Mouse (Mus musculus) R1 (cell line): ENCODE measurements around the gene Itgb6.

Experiments used
- DNase-seq: peaks from one replicate; pipeline ENCODE4 v3.0.0-alpha.2; 2018; ENCODE audit warnings: low read depth, low spot score

Itgb6 gene

DNA sequence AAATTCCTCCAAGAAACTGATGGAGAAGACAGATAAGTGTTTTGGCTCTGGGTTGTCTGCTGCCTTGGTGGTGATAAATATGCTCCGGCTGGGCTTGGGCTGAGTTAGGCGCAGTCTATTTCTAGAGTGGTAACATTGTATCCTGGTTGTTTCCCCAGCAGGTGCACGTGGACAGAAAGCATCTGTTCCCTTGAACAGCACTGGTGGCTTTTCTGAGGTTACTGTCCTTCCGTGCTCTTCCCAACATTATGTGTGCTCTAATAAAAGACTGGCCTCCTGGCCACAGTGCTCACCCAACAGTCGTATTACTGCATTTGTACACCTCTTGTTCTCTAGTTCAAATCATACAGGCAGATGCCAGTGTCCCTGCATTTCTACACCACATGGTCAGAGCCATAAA, 9.6 kb downstream of the Itgb6 start:
- no peak for DNase-seq

DNA sequence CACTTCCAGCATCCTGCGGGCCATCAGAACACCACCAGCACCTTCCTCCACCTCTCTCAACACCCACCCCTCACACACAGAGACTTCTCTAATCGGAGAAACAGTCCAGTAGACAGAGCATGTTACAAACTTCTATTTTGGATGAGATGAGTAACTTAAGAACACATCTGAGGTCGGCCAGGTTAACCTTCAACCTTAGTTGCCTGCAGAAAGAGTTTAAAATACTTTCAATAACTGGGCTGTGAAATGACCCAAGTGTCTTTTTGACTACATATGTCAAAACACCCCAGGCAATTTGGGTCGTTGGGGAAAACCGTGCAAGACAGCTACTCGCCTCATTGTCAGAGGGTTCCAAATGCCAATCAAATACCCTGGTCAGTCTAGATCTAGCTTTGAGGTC, 10.0 kb downstream of the Itgb6 start:
- DNase-seq = no peak

DNA sequence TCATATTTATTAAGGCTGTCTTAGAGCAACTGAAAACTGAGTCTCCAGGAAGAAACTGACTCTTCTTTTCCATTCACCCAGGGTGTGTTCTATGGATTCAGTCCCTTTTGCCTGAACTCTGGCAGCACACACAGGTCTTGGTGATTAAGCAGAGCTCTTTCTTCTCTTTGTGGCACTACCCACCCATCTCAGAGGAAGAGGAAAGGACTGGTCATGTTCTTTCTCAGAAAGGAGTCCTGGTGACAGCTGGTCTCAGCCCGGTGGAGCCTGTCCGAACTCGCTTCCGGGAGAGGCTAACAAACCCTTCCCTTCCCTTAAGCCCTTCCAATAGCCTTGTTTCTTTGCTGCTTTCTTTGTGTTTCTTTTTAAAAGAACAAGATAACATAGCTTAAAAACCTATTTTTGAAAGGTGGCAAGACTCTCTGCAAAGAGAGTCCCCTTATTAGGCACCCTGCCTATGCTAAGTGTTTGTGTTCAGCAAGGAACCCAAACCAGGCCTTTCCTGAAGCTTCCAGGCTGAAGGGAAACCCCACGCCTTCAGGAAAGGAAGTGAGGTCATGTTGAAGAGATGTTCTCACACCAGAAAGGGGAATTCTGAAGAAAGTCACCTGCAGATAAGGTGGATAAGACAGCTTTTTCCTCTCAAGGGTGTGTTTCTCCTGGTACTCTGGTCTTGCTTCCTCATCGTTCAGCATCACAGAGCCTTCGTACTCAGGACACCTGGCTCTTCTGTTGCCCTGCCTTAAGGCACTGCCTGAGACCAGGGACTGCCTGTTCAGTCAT, 11.2 kb downstream of the Itgb6 start:
- DNase-seq = no peak

DNA sequence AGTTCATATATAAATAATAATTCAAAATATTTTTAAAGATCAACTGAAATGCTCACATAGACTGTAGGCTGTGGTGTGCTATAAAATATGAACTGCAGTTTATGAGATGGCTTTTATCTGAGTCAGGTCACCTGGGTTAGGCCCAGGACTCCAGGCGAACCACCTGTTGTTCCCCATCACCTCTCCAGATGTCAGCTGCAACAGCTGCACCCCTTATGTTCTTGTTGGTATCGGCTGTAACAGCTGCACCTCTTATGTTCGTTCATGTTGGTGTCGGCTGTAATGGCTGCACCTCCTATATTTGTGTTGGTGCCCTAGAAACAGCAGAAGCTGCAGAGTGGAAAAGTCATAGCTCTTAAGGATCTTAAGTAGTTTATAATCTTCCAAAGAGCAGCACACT, 12.1 kb downstream of the Itgb6 start:
- no peak for DNase-seq

DNA sequence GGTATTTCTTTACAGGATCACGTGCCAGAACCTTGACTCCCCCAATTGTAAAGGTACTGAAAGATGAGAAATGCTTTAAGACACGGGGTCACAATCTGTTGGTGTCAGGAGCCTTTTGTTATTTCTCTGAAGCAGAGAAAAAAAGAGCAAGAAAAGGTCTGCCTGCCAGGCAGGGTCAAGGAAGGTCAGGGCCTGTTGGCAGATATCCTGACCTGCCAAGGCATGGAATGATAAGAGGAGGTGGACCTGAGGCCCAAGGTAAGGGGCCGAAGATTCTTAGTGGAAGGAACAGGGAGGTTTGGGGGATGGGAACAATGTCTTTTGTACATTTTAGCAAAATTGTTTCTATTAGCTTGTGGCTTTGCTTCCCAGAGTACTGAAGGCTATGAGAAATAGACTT, 13.8 kb downstream of the Itgb6 start:
- no peak for DNase-seq

DNA sequence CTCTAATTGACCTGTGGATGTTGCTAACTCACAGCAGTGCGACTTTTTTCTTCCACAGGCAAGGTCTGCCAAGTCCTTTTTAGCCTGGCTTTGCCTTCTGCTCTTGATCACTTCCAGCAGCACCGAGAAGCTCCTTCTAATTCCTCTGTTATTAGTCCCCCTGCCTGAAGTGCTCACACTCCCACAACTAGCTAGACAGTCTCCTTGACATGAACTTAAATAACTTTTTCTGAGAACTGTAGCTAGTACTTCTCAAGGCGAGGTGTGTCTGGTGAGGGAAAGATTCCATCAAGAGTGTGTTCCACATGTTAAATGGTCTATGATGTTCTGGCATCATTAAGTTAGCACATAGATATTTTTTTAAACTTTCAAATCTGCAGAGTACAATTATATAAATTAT, 15.6 kb downstream of the Itgb6 start:
- DNase-seq = no peak

DNA sequence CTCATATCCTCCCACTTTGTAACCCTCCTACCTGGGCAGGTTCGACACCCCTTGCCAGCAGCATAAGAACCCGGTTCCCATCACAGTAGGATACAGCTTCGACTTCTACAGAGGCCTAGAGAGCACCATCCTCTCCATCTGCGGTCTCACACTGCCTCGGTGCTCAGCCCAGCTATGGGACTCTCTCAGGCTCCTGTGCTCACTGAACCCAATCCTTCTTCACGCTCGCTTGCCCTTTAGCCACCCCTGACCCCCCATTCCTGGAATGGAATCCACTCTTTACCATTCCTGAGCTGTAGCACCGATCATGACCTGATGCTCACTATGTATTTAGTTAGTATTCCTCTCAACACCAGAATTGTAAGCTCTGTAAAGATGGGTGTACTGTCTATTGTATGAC, 17.0 kb downstream of the Itgb6 start:
- no peak for DNase-seq

DNA sequence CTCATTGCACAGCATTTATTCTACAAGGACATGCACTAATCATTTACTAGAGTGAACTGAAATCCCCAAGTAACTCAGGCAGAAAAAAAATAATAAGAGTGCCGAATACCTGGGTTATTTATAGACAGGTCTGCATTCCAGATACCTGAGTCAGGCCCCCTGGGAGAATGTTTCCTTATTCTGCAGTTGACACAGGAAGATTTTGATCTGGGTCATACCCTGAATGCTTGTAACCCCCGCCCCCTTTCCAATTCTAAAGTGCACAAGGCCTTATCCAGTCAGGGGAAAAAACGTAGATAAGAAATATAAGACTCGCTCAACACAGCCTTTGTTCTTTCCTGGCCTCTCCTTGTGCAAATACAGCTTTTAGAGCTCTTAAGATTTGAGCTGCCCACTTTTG, 19.1 kb downstream of the Itgb6 start:
- no peak for DNase-seq

DNA sequence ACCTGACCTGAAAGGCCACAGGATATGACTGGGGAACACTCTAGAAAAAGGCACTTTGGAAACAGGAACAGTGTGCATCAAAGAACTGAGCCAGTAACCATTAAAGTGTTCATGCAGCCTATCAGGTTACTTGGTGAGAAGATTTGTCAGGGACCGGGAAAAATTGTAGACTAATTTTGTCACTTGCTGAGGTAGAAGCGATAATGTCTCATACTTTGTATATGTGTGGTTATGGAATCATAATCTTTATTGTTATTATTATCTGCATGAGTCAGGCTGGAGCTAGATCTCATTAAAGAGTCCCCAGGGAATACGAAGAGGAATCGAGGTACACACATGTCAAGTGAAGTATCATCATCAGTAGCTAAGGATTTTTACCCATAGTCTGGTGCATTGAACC, 21.5 kb downstream of the Itgb6 start:
- no peak for DNase-seq

DNA sequence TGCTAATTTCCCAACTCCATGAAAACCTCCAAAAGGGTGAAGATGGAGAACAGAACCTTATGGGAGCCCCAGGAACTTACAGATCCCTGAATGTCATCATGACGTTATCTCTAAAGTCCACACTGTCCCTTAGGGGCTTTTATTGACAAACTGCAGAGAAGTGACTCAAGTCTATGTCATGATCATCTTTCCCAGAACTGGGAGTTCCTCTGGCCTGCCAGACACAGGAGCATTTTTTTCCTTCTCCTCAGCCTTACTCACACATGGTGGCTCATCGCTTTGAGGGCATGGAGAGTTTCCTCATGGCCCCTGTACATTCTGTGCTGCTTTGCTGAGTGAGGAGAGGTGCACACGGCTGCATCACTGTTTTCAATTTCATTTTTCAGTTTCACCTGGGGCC, 22.4 kb downstream of the Itgb6 start:
- no peak for DNase-seq

DNA sequence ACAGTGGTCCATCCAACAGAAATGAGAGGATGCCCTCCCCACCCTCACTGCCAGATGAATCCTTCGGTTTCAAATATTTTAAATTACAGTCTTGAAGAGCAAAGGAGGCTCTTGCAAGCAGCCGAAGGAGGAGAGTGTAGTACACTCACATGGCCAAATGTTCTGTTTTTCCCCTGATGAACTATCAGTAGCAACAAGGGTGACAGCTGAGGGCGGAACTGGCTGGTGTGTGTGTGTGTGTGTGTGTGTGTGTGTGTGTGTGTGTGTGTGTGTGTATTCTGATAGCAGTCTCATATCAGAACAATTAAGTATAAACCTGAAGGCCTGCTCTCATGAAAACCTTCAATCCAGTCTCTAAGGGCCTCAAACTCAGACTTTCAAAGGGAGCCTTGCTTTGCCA, 22.9 kb downstream of the Itgb6 start:
- DNase-seq = no peak

DNA sequence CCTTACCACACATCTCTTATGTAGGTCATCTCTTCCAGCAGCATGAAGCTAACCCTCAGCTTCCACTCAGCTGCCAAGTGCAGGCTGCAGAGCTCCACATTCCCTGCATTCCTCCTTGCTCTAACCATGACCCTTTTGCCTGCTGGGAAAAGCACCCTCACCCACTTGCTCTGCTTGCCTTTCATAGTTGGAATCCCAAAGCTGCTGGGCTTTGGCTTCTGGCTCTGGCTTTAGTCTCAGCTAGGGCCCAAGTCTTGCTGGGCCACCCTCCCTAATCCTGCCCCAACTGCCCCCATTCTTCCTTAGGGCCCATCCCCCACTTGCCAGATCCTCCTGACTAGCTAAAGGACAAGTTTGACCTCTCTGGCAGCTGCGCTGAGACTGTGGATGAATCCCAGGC, 24.3 kb downstream of the Itgb6 start:
- no peak for DNase-seq

DNA sequence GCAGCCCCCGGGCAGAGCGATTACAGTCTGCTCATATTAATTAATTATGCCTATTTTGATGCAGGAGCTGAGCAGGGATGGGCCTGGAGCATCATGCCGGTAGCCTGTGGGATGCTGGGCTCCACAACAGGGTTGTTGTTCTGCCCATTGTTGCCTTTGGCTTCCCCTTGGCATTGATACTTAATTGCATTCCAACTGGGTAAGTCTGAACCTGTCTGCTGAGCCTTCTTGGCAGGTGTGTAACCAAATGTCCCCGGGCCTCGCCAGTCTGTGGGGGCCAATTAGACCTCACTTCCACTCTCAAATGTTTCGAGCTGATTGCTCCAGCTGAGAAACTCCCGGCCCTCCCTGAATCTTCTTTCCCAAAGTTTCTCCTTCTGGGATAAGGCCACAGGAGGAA, 24.9 kb downstream of the Itgb6 start:
- no peak for DNase-seq

DNA sequence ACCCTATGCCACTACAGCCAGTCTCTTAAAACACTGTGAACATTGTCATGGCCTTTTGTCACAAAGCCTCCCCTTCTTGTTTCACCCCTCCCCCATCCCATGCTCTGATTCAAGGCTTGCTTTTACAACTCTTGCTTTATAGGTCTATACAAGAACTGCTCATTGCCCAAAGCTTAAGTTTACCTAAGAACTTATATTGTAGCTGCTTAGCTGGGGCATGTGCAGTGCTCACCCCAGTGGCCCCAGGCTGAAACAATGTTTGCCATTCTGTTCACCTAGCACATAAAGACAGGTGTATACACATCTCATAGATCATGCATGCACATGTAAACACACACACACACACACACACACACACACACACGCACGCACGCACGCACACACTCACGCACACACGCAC, 25.9 kb downstream of the Itgb6 start:
- DNase-seq = no peak

DNA sequence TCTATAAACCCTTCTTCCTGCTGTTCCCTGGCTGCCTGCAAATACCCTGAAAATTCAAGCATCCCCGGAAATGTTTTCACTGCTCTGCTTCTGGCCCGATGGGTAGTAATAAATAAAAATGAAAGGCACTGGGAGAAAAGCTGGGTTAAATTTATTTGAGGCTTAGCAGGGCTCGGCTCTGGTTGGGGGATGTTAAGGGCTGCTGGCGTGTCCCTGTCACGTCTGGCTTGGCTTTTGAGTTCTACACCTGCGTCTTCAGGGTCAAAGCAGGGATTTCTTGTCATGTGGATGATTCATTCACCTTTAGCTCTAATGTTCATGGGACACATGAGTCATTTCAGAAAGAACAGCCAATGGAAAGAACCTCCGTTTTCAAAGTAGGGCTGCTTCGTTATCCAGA, 26.7 kb downstream of the Itgb6 start:
- DNase-seq = no peak

DNA sequence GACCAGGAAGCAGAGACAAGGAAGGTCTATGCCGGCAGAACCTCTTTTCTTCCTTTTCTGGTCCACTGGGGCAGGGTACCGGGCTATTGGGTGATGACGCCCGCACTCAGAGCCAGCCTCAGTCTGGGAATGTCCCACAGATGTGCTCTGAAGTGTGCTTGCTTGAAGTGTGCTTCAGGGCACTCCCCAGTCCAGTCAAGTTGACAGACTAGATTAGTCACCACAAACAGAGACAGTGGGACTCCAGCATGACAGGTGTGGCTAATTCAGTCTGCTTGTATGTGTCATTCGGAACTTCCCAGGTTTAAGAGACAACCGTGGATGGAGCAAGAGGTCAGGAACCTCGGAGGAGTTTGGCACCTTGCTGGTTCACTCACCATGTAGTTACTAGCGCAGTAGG, 27.9 kb downstream of the Itgb6 start:
- DNase-seq = peak; percentile 9

DNA sequence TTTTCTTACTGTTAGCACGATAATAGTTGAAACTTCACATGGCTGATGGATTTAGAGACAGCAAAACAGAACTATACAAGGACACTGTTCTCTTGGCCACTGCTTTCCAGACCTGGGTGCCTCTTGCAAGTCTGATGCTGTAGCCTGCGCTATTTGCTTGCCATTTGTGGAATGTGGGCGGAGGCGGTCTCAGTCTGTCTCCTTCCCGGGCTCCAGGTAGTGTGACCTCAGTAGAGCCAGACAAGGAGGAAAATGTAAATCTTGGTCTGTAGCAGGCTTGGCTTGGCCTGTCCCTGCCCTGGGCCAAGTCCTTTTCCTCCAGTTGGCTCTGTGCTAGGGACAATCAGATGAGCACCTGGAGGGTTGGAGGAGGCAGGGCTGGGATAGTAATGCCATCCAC, 30.2 kb downstream of the Itgb6 start:
- DNase-seq = peak; percentile 65

DNA sequence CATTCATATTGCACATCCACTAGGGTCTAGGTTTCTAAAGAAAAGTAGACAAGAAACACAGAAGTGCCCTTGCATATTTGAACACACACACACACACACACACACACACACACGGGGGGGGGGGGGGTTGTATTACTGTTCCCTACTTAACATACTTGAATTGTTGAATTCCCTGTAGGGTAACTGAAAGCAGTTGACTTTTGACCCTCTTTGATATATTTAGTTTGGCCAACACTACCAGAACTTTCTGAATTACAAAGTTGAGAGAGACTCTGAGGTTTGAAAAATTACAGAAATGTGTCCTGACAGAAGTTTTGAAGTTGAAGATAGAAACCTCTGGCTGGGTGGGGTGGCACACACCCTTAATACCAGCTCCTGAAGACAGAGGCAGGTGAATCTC, 32.2 kb downstream of the Itgb6 start:
- no peak for DNase-seq

DNA sequence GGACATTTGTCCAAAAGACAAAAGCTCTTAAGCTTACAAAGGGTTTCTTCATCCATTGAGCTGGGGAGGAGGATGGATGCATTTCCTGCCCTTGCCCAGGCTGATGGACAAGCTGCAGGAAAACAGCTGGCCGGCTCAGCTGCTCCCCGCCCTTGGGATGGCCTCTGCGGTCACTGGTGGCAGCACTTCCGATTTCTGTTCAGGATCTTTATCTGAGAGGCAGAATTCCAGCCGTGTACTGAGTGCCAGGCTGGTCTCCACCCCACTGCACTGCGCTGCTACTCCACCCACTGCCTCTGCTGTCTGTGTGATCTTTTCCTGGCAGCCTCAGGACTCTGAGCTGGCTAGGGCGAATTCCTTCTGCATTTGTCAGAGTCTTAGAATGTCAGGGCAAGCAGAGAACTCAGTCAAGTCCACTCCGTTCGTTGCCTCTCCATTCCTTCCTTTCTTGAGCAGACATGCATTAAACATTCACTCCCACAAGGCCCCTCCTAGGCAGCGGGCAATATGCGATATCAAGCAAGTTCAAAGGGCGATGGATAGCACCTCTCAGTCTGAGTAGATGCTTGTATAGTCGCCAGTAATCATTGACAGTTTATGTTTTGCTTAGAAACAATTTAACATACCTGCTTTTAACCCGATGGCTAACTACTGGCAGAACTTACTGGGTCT, 33.4 kb downstream of the Itgb6 start:
- DNase-seq = peak; percentile 17

DNA sequence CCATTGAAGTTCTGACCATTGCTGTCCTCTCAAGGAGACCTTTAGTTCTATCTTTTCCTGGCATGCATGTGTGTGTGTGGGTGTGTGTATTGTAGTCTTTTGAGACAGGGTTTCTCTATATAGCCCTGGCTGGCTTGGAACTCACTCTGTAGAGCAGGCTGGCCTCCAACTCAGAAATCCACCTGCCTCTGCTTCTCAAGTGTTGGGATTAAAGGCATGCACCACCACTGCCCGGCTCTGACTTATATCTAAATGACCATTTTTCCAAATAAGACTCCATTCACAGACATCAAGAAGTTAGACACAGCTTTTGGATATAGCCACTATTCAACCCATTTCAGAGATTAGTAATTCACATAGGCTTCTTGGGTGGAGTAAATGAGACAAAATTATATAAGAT, 34.3 kb downstream of the Itgb6 start:
- DNase-seq = no peak

DNA sequence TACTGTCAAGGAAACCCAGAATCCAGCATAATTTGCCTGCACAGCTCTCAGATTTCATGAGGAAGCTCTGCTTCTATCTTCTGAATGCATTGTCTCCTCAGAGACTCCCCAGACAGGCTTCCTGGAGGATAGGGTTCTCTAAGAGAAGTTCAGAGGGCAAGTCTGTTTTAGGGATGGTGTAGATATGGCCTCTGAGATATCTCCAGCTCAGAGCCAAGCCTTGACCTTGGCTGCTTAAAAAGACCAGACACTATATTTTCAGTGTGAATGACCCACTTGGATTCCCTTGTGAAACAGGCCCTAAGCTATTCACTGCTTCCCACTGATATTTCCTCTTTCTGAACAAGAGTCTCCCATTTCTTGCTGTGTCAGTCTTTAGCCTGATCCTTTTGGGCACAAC, 36.5 kb downstream of the Itgb6 start:
- no peak for DNase-seq

DNA sequence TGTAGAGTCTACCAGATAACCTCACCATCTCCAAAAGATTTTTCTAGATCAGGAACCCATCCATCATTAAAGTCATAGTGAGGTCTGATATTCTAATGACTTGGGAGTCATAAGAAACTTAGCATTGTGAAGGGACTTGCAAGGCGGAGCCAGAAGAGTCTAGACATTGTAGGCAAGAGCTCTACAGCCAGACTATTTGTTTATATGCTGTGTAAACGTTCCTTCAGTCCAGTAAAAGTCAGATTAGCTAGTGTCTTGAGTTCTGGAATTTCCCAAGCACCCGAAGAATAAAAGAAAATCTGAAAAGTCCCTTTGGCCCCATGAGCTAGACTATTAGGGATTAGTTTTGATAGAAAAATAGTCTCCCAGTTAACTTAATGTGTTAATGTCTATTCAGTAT, 38.3 kb downstream of the Itgb6 start:
- DNase-seq = no peak

DNA sequence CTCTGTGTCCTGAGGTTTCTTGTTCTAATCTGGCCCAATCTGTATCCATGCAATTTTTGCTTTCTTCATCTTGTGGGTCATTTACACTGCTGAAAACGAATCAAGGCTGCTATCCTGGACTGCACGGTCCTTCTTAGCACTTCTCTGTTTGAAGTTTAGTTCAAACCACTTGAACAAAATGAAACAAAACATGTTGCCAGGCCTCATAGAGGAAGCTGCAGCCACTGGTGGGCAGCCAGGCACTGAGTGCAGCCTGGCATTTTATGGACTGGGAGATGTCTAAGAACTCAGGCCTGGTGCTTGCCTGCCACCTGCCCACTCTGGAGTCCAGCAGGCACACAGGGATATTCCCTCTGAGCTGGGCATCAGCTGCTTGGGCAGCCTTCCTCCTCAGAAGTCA, 39.9 kb downstream of the Itgb6 start:
- no peak for DNase-seq

DNA sequence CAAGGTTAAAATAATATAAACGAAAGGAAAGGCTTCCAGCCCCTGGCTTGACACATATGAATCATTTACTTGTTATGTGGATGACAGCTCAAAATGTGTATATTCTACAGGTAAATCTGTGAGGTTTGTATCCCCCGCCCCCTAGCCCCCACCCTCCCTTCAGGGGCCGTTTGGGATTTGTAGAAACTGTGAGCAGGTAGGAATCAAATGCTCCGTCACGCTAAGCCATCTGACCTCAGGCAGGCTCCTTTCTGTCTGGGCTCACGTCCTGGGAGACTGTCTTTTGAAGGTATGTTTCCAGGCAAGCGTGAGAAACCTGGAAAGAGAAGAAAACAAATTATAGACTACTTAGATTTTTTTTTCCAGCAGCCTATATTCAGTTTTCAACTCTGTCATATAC, 48.0 kb downstream of the Itgb6 start:
- no peak for DNase-seq
